Mouse (Mus musculus): Measurements from ENCODE around the gene Dlst.

GRCm38 (mm10) chr12:85169877-85170276 is 59.2 kb downstream of the Dlst start:
- no peak for TF ChIP-seq POLR2A (IDR thresholded peaks at IDR 0.05; ENCODE audit: borderline replicate concordance, extremely low read depth, insufficient read depth, insufficient read length, poor library complexity, severe bottlenecking)
- no peak for TF ChIP-seq CTCF (IDR thresholded peaks at IDR 0.05; ENCODE audit: borderline replicate concordance, extremely low read depth, insufficient read depth, insufficient read length)
